Mouse (Mus musculus) C2C12 (cell line): ENCODE results near the gene Hmgn5.

ENCODE experiments used
- CEBPB ChIP-seq: IDR thresholded peaks from one replicate; pipeline ENCODE4 v1.6.1; 2011; ENCODE audit warnings: low read depth, mild to moderate bottlenecking, control low read depth, moderate library complexity
- CTCF ChIP-seq: IDR thresholded peaks from one replicate; pipeline ENCODE4 v1.5.1; 2011; ENCODE audit not compliant: control insufficient read depth, insufficient read depth, insufficient read length
- FOSL1 ChIP-seq: IDR thresholded peaks from one replicate; pipeline ENCODE4 v1.8.0; 2011; ENCODE audit warnings: mild to moderate bottlenecking, low read length; ENCODE audit not compliant: poor library complexity, insufficient read depth, severe bottlenecking
- MAX ChIP-seq: IDR thresholded peaks from one replicate; pipeline ENCODE4 v1.6.1; 2011; ENCODE audit warnings: mild to moderate bottlenecking, control low read depth
- MYOD1 ChIP-seq: IDR thresholded peaks from one replicate; pipeline ENCODE4 v1.6.1; 2011; ENCODE audit warnings: low read depth; ENCODE audit not compliant: control insufficient read depth, insufficient read length
- MYOG ChIP-seq: IDR thresholded peaks from one replicate; pipeline ENCODE4 v1.6.1; 2011; ENCODE audit not compliant: control insufficient read depth, insufficient read length; ENCODE audit errors: extremely low read depth
- USF1 ChIP-seq: IDR thresholded peaks from one replicate; pipeline ENCODE4 v1.6.1; 2011; ENCODE audit warnings: low read depth, mild to moderate bottlenecking, control low read depth, moderate library complexity

DNA sequence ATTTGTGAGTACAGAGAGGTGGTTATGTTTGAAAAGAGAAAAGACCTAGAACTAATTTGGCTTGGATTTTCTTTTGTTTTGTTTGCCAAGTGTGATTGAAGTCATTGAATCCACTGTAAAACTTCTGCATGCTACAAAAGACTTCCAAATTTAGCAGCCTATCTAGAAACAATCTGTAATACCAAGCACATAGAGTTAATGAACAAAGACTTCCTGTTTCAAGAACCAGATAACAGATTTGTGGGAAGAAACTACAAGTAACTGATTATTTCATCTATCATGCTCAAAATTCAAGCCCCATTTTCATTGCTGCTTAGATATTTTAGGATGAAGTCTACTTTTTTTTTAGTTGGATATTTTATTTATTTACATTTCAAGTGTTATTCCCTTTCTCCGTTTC is 34.6 kb upstream of the Hmgn5 start:
- TF ChIP-seq CTCF = no peak
- no peak for TF ChIP-seq USF1
- TF ChIP-seq CEBPB = no peak
- no peak for TF ChIP-seq FOSL1
- TF ChIP-seq MYOD1 = no peak
- no peak for TF ChIP-seq MAX
- no peak for TF ChIP-seq MYOG
